Mouse (Mus musculus): Measurements from ENCODE around the gene Sox11. TPM values are rescaled to one million over a fixed set of nuclear protein-coding genes. Genes with fewer than 3 reads are reported as not detected.

Gene Sox11
- polyA plus RNA-seq, 1 experiment from 2014 or later = 43.6 TPM

- ATAC-seq (replicated peaks; ENCODE audit: insufficient number of reproducible peaks, low FRiP score, low TSS enrichment) = no peak
- Histone ChIP-seq H3K4me3 (ENCODE audit: low read depth, low read length) (no peak overlapping the region), H3K27me3 (ENCODE audit: control insufficient read depth, insufficient read depth, low read length) (no peaks in the 10 kb centered on the region), H3K36me3 (ENCODE audit: control insufficient read depth, insufficient read depth, low read length) (no peaks in the 10 kb centered on the region), H3K9ac (ENCODE audit: low read depth, low read length) (no peak overlapping the region), H3K9me3 (replicated peaks; ENCODE audit: control insufficient read depth, low read length) (no peaks in the 10 kb centered on the region), H3K4me1 (ENCODE audit: control insufficient read depth, insufficient read depth, low read length) (peaks cover 5% of the 10 kb centered on the region), H3K4me2 (peak overlapping the region; percentile 35; the same call in 1 of the 2 replicates), H3K27ac (ENCODE audit: low read depth, low read length) (no peak overlapping the region)
- WGBS (ENCODE audit: insufficient replicate concordance) = 33% methylated on average over 12 of the region's 12 CpGs
These were observed 14.8 kb upstream of the Sox11 start for GRCm38 (mm10) chr12:27357076-27357637.

- peaks cover 6% of the 10 kb centered on the region for H3K4me1 ChIP-seq (ENCODE audit: control insufficient read depth, insufficient read depth, low read length)
- H3K4me3 ChIP-seq (ENCODE audit: low read depth, low read length) = no peak overlapping the region
- no peak overlapping the region for H3K27ac ChIP-seq (ENCODE audit: low read depth, low read length)
- no peaks in the 10 kb centered on the region for H3K36me3 ChIP-seq (ENCODE audit: control insufficient read depth, insufficient read depth, low read length)
- no peak overlapping the region for H3K4me2 ChIP-seq
- H3K9ac ChIP-seq (ENCODE audit: low read depth, low read length) = no peak overlapping the region
- WGBS (ENCODE audit: insufficient replicate concordance) = 76% methylated on average over 5 of the region's 5 CpGs
- no peak for ATAC-seq (replicated peaks; ENCODE audit: insufficient number of reproducible peaks, low FRiP score, low TSS enrichment)
- no peaks in the 10 kb centered on the region for H3K9me3 ChIP-seq (replicated peaks; ENCODE audit: control insufficient read depth, low read length)
- H3K27me3 ChIP-seq (ENCODE audit: control insufficient read depth, insufficient read depth, low read length) = no peaks in the 10 kb centered on the region
These were observed 14.2 kb upstream of the Sox11 start for GRCm38 (mm10) chr12:27356571-27356970.

GRCm38 (mm10) chr12:27343606-27344410 lies 1.4 kb upstream of the Sox11 start:
- Histone ChIP-seq H3K4me3 (ENCODE audit: low read depth, low read length) (peak overlapping the region; percentile 90), H3K9ac (ENCODE audit: low read depth, low read length) (peak overlapping the region; percentile 83), H3K27ac (ENCODE audit: low read depth, low read length) (peak overlapping the region; percentile 88), H3K4me2 (peak overlapping the region; percentile 84), H3K9me3 (replicated peaks; ENCODE audit: control insufficient read depth, low read length) (no peaks in the 10 kb centered on the region), H3K27me3 (ENCODE audit: control insufficient read depth, insufficient read depth, low read length) (no peaks in the 10 kb centered on the region), H3K4me1 (ENCODE audit: control insufficient read depth, insufficient read depth, low read length) (0 out of 2 replicates have a peak, but pooled peaks cover 5% of the 10 kb centered on the region), H3K36me3 (ENCODE audit: control insufficient read depth, insufficient read depth, low read length) (no peaks in the 10 kb centered on the region)
- no peak for ATAC-seq (replicated peaks; ENCODE audit: insufficient number of reproducible peaks, low FRiP score, low TSS enrichment)
- WGBS (ENCODE audit: insufficient replicate concordance) = 8% methylated on average over 17 of the region's 17 CpGs

- Histone ChIP-seq H3K27me3 (ENCODE audit: control insufficient read depth, insufficient read depth, low read length) (no peaks in the 10 kb centered on the region), H3K27ac (ENCODE audit: low read depth, low read length) (peak overlapping the region; percentile 90), H3K9me3 (replicated peaks; ENCODE audit: control insufficient read depth, low read length) (no peaks in the 10 kb centered on the region), H3K4me2 (peak overlapping the region; percentile 84), H3K9ac (ENCODE audit: low read depth, low read length) (peak overlapping the region; percentile 87), H3K4me1 (ENCODE audit: control insufficient read depth, insufficient read depth, low read length) (0 out of 2 replicates have a peak, but pooled peaks cover 5% of the 10 kb centered on the region), H3K4me3 (ENCODE audit: low read depth, low read length) (peak overlapping the region; percentile 90), H3K36me3 (ENCODE audit: control insufficient read depth, insufficient read depth, low read length) (no peaks in the 10 kb centered on the region)
- under 1% methylated on average over 78 of the region's 83 CpGs for WGBS (ENCODE audit: insufficient replicate concordance)
- ATAC-seq (replicated peaks; ENCODE audit: insufficient number of reproducible peaks, low FRiP score, low TSS enrichment) = peak; percentile 85
These were observed 574 bp upstream of the Sox11 start for GRCm38 (mm10) chr12:27342691-27343605.

- Histone ChIP-seq H3K9ac (ENCODE audit: low read depth, low read length) (peak overlapping the region; percentile 87), H3K4me3 (ENCODE audit: low read depth, low read length) (peak overlapping the region; percentile 90), H3K4me2 (peak overlapping the region; percentile 84), H3K27me3 (ENCODE audit: control insufficient read depth, insufficient read depth, low read length) (no peaks in the 10 kb centered on the region), H3K4me1 (ENCODE audit: control insufficient read depth, insufficient read depth, low read length) (0 out of 2 replicates have a peak, but pooled peaks cover 5% of the 10 kb centered on the region), H3K27ac (ENCODE audit: low read depth, low read length) (peak overlapping the region; percentile 90), H3K9me3 (replicated peaks; ENCODE audit: control insufficient read depth, low read length) (no peaks in the 10 kb centered on the region), H3K36me3 (ENCODE audit: control insufficient read depth, insufficient read depth, low read length) (no peaks in the 10 kb centered on the region)
- no peak for ATAC-seq (replicated peaks; ENCODE audit: insufficient number of reproducible peaks, low FRiP score, low TSS enrichment)
- under 1% methylated on average over 80 of the region's 80 CpGs for WGBS (ENCODE audit: insufficient replicate concordance)
These were observed 1.1 kb downstream of the Sox11 start for GRCm38 (mm10) chr12:27341130-27341870.

GRCm38 (mm10) chr12:27340451-27341035 lies 1.8 kb downstream of the Sox11 start:
- Histone ChIP-seq H3K9me3 (replicated peaks; ENCODE audit: control insufficient read depth, low read length) (no peaks in the 10 kb centered on the region), H3K27ac (ENCODE audit: low read depth, low read length) (peak overlapping the region; percentile 90; the same call in 1 of the 2 replicates), H3K4me2 (peak overlapping the region; percentile 84), H3K4me3 (ENCODE audit: low read depth, low read length) (peak overlapping the region; percentile 90), H3K4me1 (ENCODE audit: control insufficient read depth, insufficient read depth, low read length) (0 out of 2 replicates have a peak, but pooled peaks cover 3% of the 10 kb centered on the region), H3K9ac (ENCODE audit: low read depth, low read length) (peak overlapping the region; percentile 87; the same call in 1 of the 2 replicates), H3K36me3 (ENCODE audit: control insufficient read depth, insufficient read depth, low read length) (no peaks in the 10 kb centered on the region), H3K27me3 (ENCODE audit: control insufficient read depth, insufficient read depth, low read length) (no peaks in the 10 kb centered on the region)
- under 1% methylated on average over 14 of the region's 14 CpGs for WGBS (ENCODE audit: insufficient replicate concordance)
- ATAC-seq (replicated peaks; ENCODE audit: insufficient number of reproducible peaks, low FRiP score, low TSS enrichment) = no peak

GRCm38 (mm10) chr12:27339171-27339751 lies 3.1 kb downstream of the Sox11 start:
- Histone ChIP-seq H3K4me2 (peak overlapping the region; percentile 86), H3K27ac (ENCODE audit: low read depth, low read length) (peak overlapping the region; percentile 77), H3K4me3 (ENCODE audit: low read depth, low read length) (peak overlapping the region; percentile 78), H3K9me3 (replicated peaks; ENCODE audit: control insufficient read depth, low read length) (no peaks in the 10 kb centered on the region), H3K4me1 (ENCODE audit: control insufficient read depth, insufficient read depth, low read length) (0 out of 2 replicates have a peak, but pooled peaks cover 3% of the 10 kb centered on the region), H3K9ac (ENCODE audit: low read depth, low read length) (peak overlapping the region; percentile 79), H3K27me3 (ENCODE audit: control insufficient read depth, insufficient read depth, low read length) (no peaks in the 10 kb centered on the region), H3K36me3 (ENCODE audit: control insufficient read depth, insufficient read depth, low read length) (no peaks in the 10 kb centered on the region; the same call in 1 of the 2 replicates)
- WGBS (ENCODE audit: insufficient replicate concordance) = under 1% methylated on average over 46 of the region's 47 CpGs
- no peak for ATAC-seq (replicated peaks; ENCODE audit: insufficient number of reproducible peaks, low FRiP score, low TSS enrichment)

Measured in heart, embryonic 11.5 days (tissue).